Comparison of ENCODE assay signal across 12 mouse cellular contexts in genomic region chr11:69835326-69835965, GRCm38 (mm10). TPM values are rescaled to one million over a fixed set of nuclear protein-coding genes. Genes with fewer than 3 reads are reported as not detected.
A peak's percentile ranks its signal among the peaks of the same experiment; 100 is the strongest.
DNase-seq lines count a peak whose midpoint lies in the region; ATAC-seq and TF ChIP-seq lines count a peak whose summit lies in the region.
"Had no signal": no experiment of that assay in that cellular context is flagged by ENCODE, and none has a peak within 500 bp of the region (broad histone marks: within the 10 kb centered on the region; RNA-seq: fewer than 3 reads in every experiment).

No protein-coding gene starts in this region.

- TF ChIP-seq CTCF in left cerebral cortex, adult 2 months (IDR thresholded peaks at IDR 0.05): no peak

- H3K9me3 ChIP-seq in forebrain, embryonic 11.5 days (ENCODE audit: control insufficient read depth, low read length): no peaks in the 10 kb centered on the region
- no peaks in the 10 kb centered on the region for H3K9me3 ChIP-seq in limb, embryonic 12.5 days
- H3K9me3 ChIP-seq: megakaryocyte, embryonic 14.5 days had no signal

- peak overlapping the region; percentile 92 for H3K4me2 ChIP-seq in forebrain, embryonic 11.5 days (ENCODE audit: low read depth, low read length, severe bottlenecking)
- peak overlapping the region; percentile 95 for H3K4me2 ChIP-seq in limb, embryonic 12.5 days

- ATAC-seq in forebrain, embryonic 11.5 days (replicated peaks; ENCODE audit: low FRiP score): no peak
- ATAC-seq in limb, embryonic 12.5 days (ENCODE audit: insufficient number of reproducible peaks, insufficient read depth, low FRiP score, low TSS enrichment, low read depth): no peak
- ATAC-seq: Patski had no signal

- H3K36me3 ChIP-seq in forebrain, embryonic 11.5 days (ENCODE audit: control insufficient read depth, insufficient read depth, low read length): no peaks in the 10 kb centered on the region
- H3K36me3 ChIP-seq in limb, embryonic 12.5 days: peaks cover 32% of the 10 kb centered on the region

- H3K4me3 ChIP-seq in left cerebral cortex, adult 2 months: peak overlapping the region; percentile 67
- peak overlapping the region; percentile 73 for H3K4me3 ChIP-seq in forebrain, embryonic 11.5 days (ENCODE audit: low read depth, low read length)
- H3K4me3 ChIP-seq in limb, embryonic 12.5 days (replicated peaks): peak overlapping the region; percentile 72
- H3K4me3 ChIP-seq: megakaryocyte, embryonic 14.5 days had no signal

- H3K27me3 ChIP-seq in forebrain, embryonic 11.5 days (ENCODE audit: control insufficient read depth, insufficient read depth, low read length): no peaks in the 10 kb centered on the region; the same call in 1 of the 2 replicates
- peaks cover 41% of the 10 kb centered on the region for H3K27me3 ChIP-seq in limb, embryonic 12.5 days
- H3K27me3 ChIP-seq: Patski had no signal

- peaks cover 30% of the 10 kb centered on the region for H3K4me1 ChIP-seq in forebrain, embryonic 11.5 days (replicated peaks; ENCODE audit: control insufficient read depth, insufficient read depth, low read length)
- peaks cover 46% of the 10 kb centered on the region for H3K4me1 ChIP-seq in limb, embryonic 12.5 days (replicated peaks)

- 4% methylated on average over 9 of the region's 9 CpGs for WGBS in forebrain, embryonic 11.5 days
- 6% methylated on average over 9 of the region's 9 CpGs for WGBS in limb, embryonic 12.5 days

- DNase-seq in left cerebral cortex, adult 2 months (ENCODE audit: extremely low spot score in 1 of 2, low spot score in 2 of 2): no peak
- DNase-seq in left cerebral cortex, adult 8-10 months (ENCODE audit: low spot score in 2 of 2): no peak
- DNase-seq in forebrain, embryonic 11.5 days (ENCODE audit: low spot score): peak; percentile 71
- peak; percentile 68 for DNase-seq in retina, embryonic 14.5 days (ENCODE audit: low spot score)
- no peak for DNase-seq in right cerebral cortex, adult 2 months (ENCODE audit: low spot score in 2 of 2)
- no peak for DNase-seq in frontal cortex, postnatal 14 days (ENCODE audit: low spot score in 2 of 2)
- no peak for DNase-seq in thymus, postnatal 14 days
- DNase-seq: cerebellum, adult 11 months; thymus, adult 18-20 months had no signal

- H3K27ac ChIP-seq in left cerebral cortex, adult 2 months: peak overlapping the region; percentile 95
- H3K27ac ChIP-seq in forebrain, embryonic 11.5 days (ENCODE audit: low read depth, low read length): no peak overlapping the region
- no peak overlapping the region for H3K27ac ChIP-seq in limb, embryonic 12.5 days

- intact Hi-C loops in left cerebral cortex, adult 2 months (cut with DNase I): loop anchor here (2.0 to 5.0 kb wide), 3 partner anchors 67 to 153 kb away; partner anchors contain the start of genes 2810408A11Rik, Neurl4 and Senp3

- peak overlapping the region; percentile 89 for H3K9ac ChIP-seq in forebrain, embryonic 11.5 days (ENCODE audit: low read length)
- H3K9ac ChIP-seq in limb, embryonic 12.5 days (replicated peaks): peak overlapping the region; percentile 1; the same call in 1 of the 2 replicates

RNA-seq across cellular contexts. Expression of gene Nlgn2, which starts 2.1 kb away (rescaled TPM):
- total RNA-seq in left cerebral cortex, adult 2 months (2021): 100 to 1,000 TPM; 236 to 243 TPM
- total RNA-seq in left cerebral cortex, adult 8-10 months (2022): 100 to 1,000 TPM; 217 to 228 (median 217) TPM
- 11.0 and 11.1 TPM in 2 replicates for polyA plus RNA-seq in forebrain, embryonic 11.5 days (2014; fragmentation: Nextera tagmentation; extraction: Ambion mirVana)
- polyA plus RNA-seq in limb, embryonic 12.5 days (2016; fragmentation: Nextera tagmentation; extraction: Ambion mirVana): 8.4 and 9.1 TPM in 2 replicates

RNA-seq across cellular contexts. Expression of gene Tmem256, which starts 2.9 kb away (rescaled TPM):
- 100 to 1,000 TPM; 113 to 126 TPM for total RNA-seq in left cerebral cortex, adult 2 months (2021)
- 100 to 1,000 TPM; 117 to 147 (median 123) TPM for total RNA-seq in left cerebral cortex, adult 8-10 months (2022)
- 250 and 283 TPM in 2 replicates for polyA plus RNA-seq in forebrain, embryonic 11.5 days (2014; fragmentation: Nextera tagmentation; extraction: Ambion mirVana)
- polyA plus RNA-seq in limb, embryonic 12.5 days (2016; fragmentation: Nextera tagmentation; extraction: Ambion mirVana): 346 and 353 TPM in 2 replicates

RNA-seq across cellular contexts. Expression of gene Plscr3, which starts 10.7 kb away (rescaled TPM):
- total RNA-seq in left cerebral cortex, adult 2 months (2021): 10 to 100 TPM; 19.5 to 22.5 TPM
- 10 to 100 TPM; 16.0 to 20.0 (median 18.6) TPM for total RNA-seq in left cerebral cortex, adult 8-10 months (2022)
- polyA plus RNA-seq in forebrain, embryonic 11.5 days (2014; fragmentation: Nextera tagmentation; extraction: Ambion mirVana): 64.6 and 71.9 TPM in 2 replicates
- polyA plus RNA-seq in limb, embryonic 12.5 days (2016; fragmentation: Nextera tagmentation; extraction: Ambion mirVana): 111 and 120 TPM in 2 replicates

RNA-seq across cellular contexts. Expression of gene Spem1, which starts 13.5 kb away (rescaled TPM):
- total RNA-seq in left cerebral cortex, adult 2 months (2021): under 1 TPM; 0.34 to 0.44 TPM
- under 1 TPM in 3 of 4 experiments, not detected in 1; 0.43 to 0.74 (median 0.49) TPM for total RNA-seq in left cerebral cortex, adult 8-10 months (2022)
- 0.53 TPM in 1 of 2 replicates, not detected in the other for polyA plus RNA-seq in forebrain, embryonic 11.5 days (2014; fragmentation: Nextera tagmentation; extraction: Ambion mirVana)
- 0.20 TPM in 1 of 2 replicates, not detected in the other for polyA plus RNA-seq in limb, embryonic 12.5 days (2016; fragmentation: Nextera tagmentation; extraction: Ambion mirVana)

RNA-seq across cellular contexts. Expression of gene Spem2, which starts 17.2 kb away (rescaled TPM):
- total RNA-seq in left cerebral cortex, adult 2 months (2021): not detected
- not detected for total RNA-seq in left cerebral cortex, adult 8-10 months (2022)
- polyA plus RNA-seq in forebrain, embryonic 11.5 days (2014; fragmentation: Nextera tagmentation; extraction: Ambion mirVana): not detected in 2 replicates
- polyA plus RNA-seq in limb, embryonic 12.5 days (2016; fragmentation: Nextera tagmentation; extraction: Ambion mirVana): not detected in 2 replicates
- polyA plus RNA-seq: Patski had no signal

Comparison
In these comparisons a context has a peak if more than half of its experiments do, and no peak if none do; other contexts are left out.
1. DNase-seq: peak in forebrain, embryonic 11.5 days (single experiment) and retina, embryonic 14.5 days (single experiment); none in left cerebral cortex, adult 2 months (0 of 2), left cerebral cortex, adult 8-10 months (0 of 2), right cerebral cortex, adult 2 months (0 of 2), frontal cortex, postnatal 14 days (0 of 2) and thymus, postnatal 14 days (single experiment).
2. Peak in every context shown above with its lines, with median percentiles within 50 percentile points of each other: H3K4me3 ChIP-seq.